Mouse (Mus musculus): ENCODE measurements at regions not wholly inside any gene's neighbourhood (a gene's known extent, or its start where the extent isn't known, plus 50 kb on each side); places are given as distances from the start of the nearest gene placed in this dataset.

DNA sequence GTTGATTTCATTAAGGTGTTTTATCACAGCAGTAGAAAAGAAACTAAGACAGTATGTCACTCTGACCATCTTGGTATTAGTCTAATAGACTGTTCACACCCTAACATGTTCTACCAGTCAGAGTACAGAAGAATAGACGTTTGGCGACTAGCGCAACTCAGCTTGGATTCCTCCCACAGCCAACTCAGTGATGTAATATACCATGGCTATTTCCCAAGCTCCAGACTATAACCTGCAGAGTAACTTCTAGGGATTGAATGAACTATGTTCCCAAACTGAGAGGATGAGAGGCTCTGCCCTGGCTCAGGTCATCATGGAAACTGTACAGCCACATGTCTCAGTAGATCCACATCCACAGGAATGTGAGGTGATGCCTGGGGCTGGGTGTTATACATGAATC, 128.6 kb upstream of the Plcz1 start:
- TF ChIP-seq CTCF (IDR thresholded peaks at IDR 0.05; ENCODE audit: low read depth, low read length) (no peak), GATA1 (IDR thresholded peaks at IDR 0.05; ENCODE audit: borderline replicate concordance, low read length) (no peak), TAL1 (conservative IDR thresholded peaks at IDR 0.05; ENCODE audit: low read depth, low read length) (no peak)

Data from G1E (cell line).